Mouse (Mus musculus): ENCODE data around the gene Tcf7l2.

DNA sequence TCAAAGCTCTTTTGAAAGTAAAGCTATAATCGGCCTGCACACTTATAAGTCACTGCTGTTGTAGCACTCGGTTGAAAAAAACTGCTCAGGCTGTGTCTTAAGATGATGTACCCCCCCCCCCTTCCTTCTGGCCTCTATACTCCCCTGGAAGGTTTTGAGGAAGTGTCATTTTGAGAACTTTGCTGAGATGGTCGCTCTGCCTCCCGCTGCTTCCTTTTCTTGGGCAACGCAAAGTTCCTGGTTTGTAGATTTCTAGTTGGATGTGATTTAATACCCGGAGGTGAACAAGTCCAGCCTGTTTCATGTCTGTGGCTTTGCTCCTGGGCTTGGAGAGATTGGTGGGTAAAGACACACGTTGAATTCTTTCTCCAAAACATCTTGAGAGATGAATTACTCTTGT lies 33.2 kb downstream of the Tcf7l2 start:
- TF ChIP-seq CTCF (IDR thresholded peaks at IDR 0.05; ENCODE audit: control insufficient read depth, insufficient read depth, insufficient read length) (no peak), USF1 (IDR thresholded peaks at IDR 0.05; ENCODE audit: low read depth) (no peak), MAX (IDR thresholded peaks at IDR 0.05) (no peak), MYOD1 (IDR thresholded peaks at IDR 0.05; ENCODE audit: control insufficient read depth, insufficient read length, low read depth) (no peak), FOSL1 (IDR thresholded peaks at IDR 0.05; ENCODE audit: insufficient read depth, low read length, poor library complexity, severe bottlenecking) (no peak), CEBPB (IDR thresholded peaks at IDR 0.05; ENCODE audit: low read depth) (no peak), MYOG (IDR thresholded peaks at IDR 0.05; ENCODE audit: control insufficient read depth, extremely low read depth, insufficient read length) (no peak)
